Mouse (Mus musculus) retina, embryonic 14.5 days (tissue): ENCODE measurements around the gene Sik1.
A peak's percentile ranks its signal among the peaks of the same experiment; 100 is the strongest.
"Not testable (repeated sequence)": the region's sequence is repeated elsewhere in the genome, so short reads cannot be mapped to it uniquely, and the experiment has no call there.

Experiments used
- DNase-seq: peaks from one replicate; pipeline ENCODE4 v3.0.0-alpha.2; 2015; ENCODE audit warnings: low spot score

Gene Sik1

GRCm38 (mm10) chr17:31855597-31856518 is at the start of gene Sik1:
Sik1 (minus strand) TSS chr17:31855804.
- peak; percentile 99 for DNase-seq

GRCm38 (mm10) chr17:31905201-31905790 is 49.7 kb upstream of the Sik1 start:
- DNase-seq: no peak

GRCm38 (mm10) chr17:31904036-31904435 is 48.4 kb upstream of the Sik1 start:
- no peak for DNase-seq

- DNase-seq: no peak
Measured at GRCm38 (mm10) chr17:31902630-31903198, 47.1 kb upstream of the Sik1 start.

GRCm38 (mm10) chr17:31901461-31902204 is 46.0 kb upstream of the Sik1 start:
- DNase-seq: no peak

- no peak for DNase-seq
Measured at GRCm38 (mm10) chr17:31898941-31899340, 43.3 kb upstream of the Sik1 start.

- no peak for DNase-seq
Measured at GRCm38 (mm10) chr17:31897186-31897793, 41.7 kb upstream of the Sik1 start.

GRCm38 (mm10) chr17:31896751-31897150 is 41.1 kb upstream of the Sik1 start:
- no peak for DNase-seq

GRCm38 (mm10) chr17:31896311-31896710 is 40.7 kb upstream of the Sik1 start:
- no peak for DNase-seq

- DNase-seq: no peak
Measured at GRCm38 (mm10) chr17:31893371-31894060, 37.9 kb upstream of the Sik1 start.

GRCm38 (mm10) chr17:31892750-31893149 is 37.1 kb upstream of the Sik1 start:
- no peak for DNase-seq

- no peak for DNase-seq
Measured at GRCm38 (mm10) chr17:31891858-31892257, 36.3 kb upstream of the Sik1 start.

- no peak for DNase-seq
Measured at GRCm38 (mm10) chr17:31890311-31890951, 34.8 kb upstream of the Sik1 start.

- no peak for DNase-seq
Measured at GRCm38 (mm10) chr17:31889446-31890201, 34.0 kb upstream of the Sik1 start.

- DNase-seq: no peak
Measured at GRCm38 (mm10) chr17:31888540-31888939, 32.9 kb upstream of the Sik1 start.

- not testable (repeated sequence) for DNase-seq
Measured at GRCm38 (mm10) chr17:31884676-31885075, 29.1 kb upstream of the Sik1 start.

- DNase-seq: no peak
Measured at GRCm38 (mm10) chr17:31879406-31879805, 23.8 kb upstream of the Sik1 start.

- DNase-seq: no peak
Measured at GRCm38 (mm10) chr17:31877650-31878141, 22.1 kb upstream of the Sik1 start.

GRCm38 (mm10) chr17:31877181-31877581 is 21.6 kb upstream of the Sik1 start:
- DNase-seq: no peak

- DNase-seq: no peak
Measured at GRCm38 (mm10) chr17:31876775-31877174, 21.2 kb upstream of the Sik1 start.
